Mouse (Mus musculus) liver, embryonic 11.5 days (tissue): Measurements from ENCODE around the gene Men1. TPM values are rescaled to one million over a fixed set of nuclear protein-coding genes. Genes with fewer than 3 reads are reported as not detected.

ENCODE experiments used
- ATAC-seq: fragments of 200-750 bp; cut with Nextera tagmentation; replicated peaks from 2 replicates; pipeline ENCODE4 v1.8.0; 2017; ENCODE audit warnings: moderate number of reproducible peaks, mild to moderate bottlenecking, moderate TSS enrichment, moderate library complexity; ENCODE audit not compliant: low FRiP score
- DNase-seq: peaks from one replicate; pipeline ENCODE4 v3.0.0-alpha.2; 2017; ENCODE audit warnings: low spot score
- H3K27ac ChIP-seq: fragments of 300-500 bp; sonication (generic); 2 replicates; pipeline ENCODE4 v1.5.1; 2014; ENCODE audit warnings: mild to moderate bottlenecking, low read depth, low read length, control low read depth
- H3K27me3 ChIP-seq: fragments of 300-500 bp; sonication (generic); replicated peaks from 2 replicates; pipeline ENCODE4 v1.6.1; 2014; ENCODE audit warnings: low read length, mixed read lengths; ENCODE audit not compliant: control insufficient read depth, insufficient read depth
- H3K36me3 ChIP-seq: fragments of 300-500 bp; sonication (generic); 2 replicates; pipeline ENCODE4 v1.6.1; 2014; ENCODE audit warnings: mild to moderate bottlenecking, low read length, moderate library complexity, mixed read lengths; ENCODE audit not compliant: control insufficient read depth, insufficient read depth
- H3K4me1 ChIP-seq: fragments of 300-500 bp; sonication (generic); replicated peaks from 2 replicates; pipeline ENCODE4 v1.6.1; 2014; ENCODE audit warnings: low read length, mixed read lengths; ENCODE audit not compliant: control insufficient read depth, insufficient read depth
- H3K4me2 ChIP-seq: fragments of 300-500 bp; sonication (generic); 2 replicates; pipeline ENCODE4 v1.6.1; 2014; ENCODE audit warnings: mild to moderate bottlenecking, control low read depth, moderate library complexity
- H3K4me3 ChIP-seq: fragments of 300-500 bp; sonication (generic); 2 replicates; pipeline ENCODE4 v1.5.1; 2014; ENCODE audit warnings: low read depth, low read length, control low read depth
- H3K9ac ChIP-seq: fragments of 300-500 bp; sonication (generic); 2 replicates; pipeline ENCODE4 v1.6.1; 2014; ENCODE audit warnings: low read depth, low read length, control low read depth
- H3K9me3 ChIP-seq: fragments of 300-500 bp; sonication (generic); 2 replicates; pipeline ENCODE4 v1.6.1; 2016; ENCODE audit warnings: low read length, inconsistent platforms, mixed read lengths; ENCODE audit not compliant: control insufficient read depth
- WGBS: fragments of 180-500 bp; shearing (Covaris S2); extraction: QIAGEN DNeasy Blood & Tissue Kit; methylation state at CpG from one replicate; pipeline ENCODE4 v1.1.7; 2014; 5-methylcytosine and 5-hydroxymethylcytosine counted together
- polyA plus RNA-seq: library from polyadenylated mRNA; unstranded; fragments of >200 nt; fragmentation: Nextera tagmentation; extraction: Ambion mirVana; gene quantifications from 2 replicates; pipeline ENCODE4 v1.2.1, GENCODE M21; 2014

Men1 gene
- polyA plus RNA-seq, 1 experiment from 2014 or later = 53.8 TPM

- 50% methylated on average over 15 of the region's 15 CpGs for WGBS
- H3K4me1 ChIP-seq = peaks cover 48% of the 10 kb centered on the region
- peak overlapping the region; percentile 82 for H3K9ac ChIP-seq
- ATAC-seq (peak; percentile 10; the same call in 1 of the 2 replicates), DNase-seq (no peak)
- H3K4me2 ChIP-seq = peak overlapping the region; percentile 98
- H3K27me3 ChIP-seq = no peaks in the 10 kb centered on the region
- H3K4me3 ChIP-seq = peak overlapping the region; percentile 82; the same call in 1 of the 2 replicates
- peaks cover 16% of the 10 kb centered on the region for H3K36me3 ChIP-seq
- H3K9me3 ChIP-seq = no peaks in the 10 kb centered on the region
- H3K27ac ChIP-seq = peak overlapping the region; percentile 54
Observed at GRCm38 (mm10) chr19:6339890-6340504, 5.2 kb downstream of the Men1 start.

DNA sequence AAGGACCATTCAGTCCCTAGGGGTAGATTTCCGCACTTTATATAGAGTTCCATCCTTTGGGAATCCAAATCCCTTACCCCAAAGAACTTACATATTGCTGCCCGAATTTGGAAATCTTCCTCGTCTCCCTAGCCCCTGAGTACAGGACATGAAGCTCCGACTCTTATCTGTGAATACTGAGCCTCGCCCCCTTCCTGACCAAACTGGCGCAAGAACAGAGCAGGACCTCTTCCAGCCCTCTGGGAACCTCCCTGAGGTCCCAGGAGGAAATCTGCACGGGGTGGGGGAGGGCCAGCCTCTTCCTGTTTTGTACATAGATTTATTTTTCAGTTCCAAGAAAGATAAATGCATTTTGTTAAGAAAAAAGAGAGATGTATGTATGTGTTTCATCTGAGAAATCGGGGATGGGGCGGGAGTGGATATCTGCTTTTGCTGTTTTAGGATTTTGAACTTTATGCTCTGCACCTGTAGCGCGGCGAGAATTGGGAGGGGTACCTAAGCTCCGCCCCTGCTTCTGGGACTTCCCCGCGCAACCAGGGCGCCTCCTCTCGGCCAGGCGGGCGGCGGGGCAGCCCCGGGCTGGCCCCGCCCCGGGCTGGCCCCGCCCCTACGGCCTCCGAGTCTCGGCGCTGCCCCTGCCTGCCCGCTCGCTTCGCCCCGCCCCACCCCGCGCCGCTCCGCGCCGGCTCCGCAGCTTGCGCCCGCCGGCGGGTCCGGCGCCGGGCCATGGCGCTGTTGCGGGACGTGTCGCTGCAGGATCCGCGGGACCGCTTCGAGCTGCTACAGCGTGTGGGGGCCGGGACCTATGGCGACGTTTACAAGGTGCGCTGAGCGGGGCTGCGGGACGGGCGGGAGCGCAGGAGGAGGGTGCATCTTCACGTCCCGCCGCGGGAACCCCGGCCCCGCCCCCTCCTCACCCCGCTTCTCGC, 6.0 kb downstream of the Men1 start, which contains the start of gene Map4k2:
Gene Map4k2, plus strand, starts transcription at position 612 of the 929 bp plus-strand sequence.
- DNase-seq (peak; percentile 86), ATAC-seq (peak; percentile 88)
- Histone ChIP-seq H3K27me3 (no peaks in the 10 kb centered on the region), H3K4me3 (peak within 1 kb of the TSS; percentile 82), H3K4me2 (peak within 1 kb of the TSS; percentile 98), H3K27ac (peak within 1 kb of the TSS; percentile 77), H3K9ac (peak within 1 kb of the TSS; percentile 82), H3K4me1 (peaks cover 46% of the 10 kb centered on the region), H3K9me3 (no peaks in the 10 kb centered on the region), H3K36me3 (peaks cover 18% of the 10 kb centered on the region)
- WGBS = 3% methylated on average over 68 of the region's 72 CpGs

- peaks cover 38% of the 10 kb centered on the region for H3K4me1 ChIP-seq
- ATAC-seq = no peak; the same call in 1 of the 2 replicates
- 10% methylated on average over 23 of the region's 23 CpGs for WGBS
Observed at GRCm38 (mm10) chr19:6341453-6342077, 6.8 kb downstream of the Men1 start.

DNA sequence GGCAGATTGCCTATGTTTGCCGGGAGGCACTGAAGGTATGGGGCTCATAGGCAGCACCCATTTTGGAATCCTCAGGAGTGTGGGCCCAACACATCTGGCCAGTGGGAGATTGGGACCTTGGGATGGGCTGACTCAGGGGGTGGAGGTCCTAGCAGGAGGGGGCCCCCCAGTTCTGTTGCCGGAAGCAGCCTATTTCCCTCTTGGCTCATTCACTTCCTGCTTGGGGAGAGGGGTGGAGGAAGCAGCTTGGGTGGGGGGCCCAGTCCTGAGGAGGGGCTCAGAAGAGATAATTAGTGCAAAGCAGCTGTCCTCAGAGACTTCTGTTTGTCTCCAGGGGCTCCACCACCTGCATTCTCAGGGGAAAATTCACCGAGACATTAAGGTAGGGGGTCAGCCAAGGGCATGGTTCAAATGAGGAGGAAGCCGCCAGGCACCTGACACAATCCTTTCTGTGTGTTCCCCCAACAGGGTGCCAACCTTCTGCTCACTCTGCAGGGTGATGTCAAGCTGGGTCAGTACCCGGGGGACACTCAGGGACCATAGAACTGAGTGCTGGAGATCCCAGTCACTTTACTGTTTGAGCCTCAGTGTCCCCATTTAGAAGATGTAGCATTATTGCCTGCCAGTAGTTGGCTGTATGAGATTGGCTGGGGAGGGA, 7.6 kb downstream of the Men1 start:
- ATAC-seq = no peak
- no peak for DNase-seq
- WGBS = 59% methylated on average over 5 of the region's 5 CpGs
- no peaks in the 10 kb centered on the region for H3K27me3 ChIP-seq
- no peaks in the 10 kb centered on the region for H3K9me3 ChIP-seq
- no peak overlapping the region for H3K27ac ChIP-seq
- H3K4me3 ChIP-seq = peak overlapping the region; percentile 82
- peaks cover 34% of the 10 kb centered on the region for H3K4me1 ChIP-seq
- H3K36me3 ChIP-seq = peaks cover 20% of the 10 kb centered on the region
- H3K4me2 ChIP-seq = peak overlapping the region; percentile 98
- no peak overlapping the region; the same call in 1 of the 2 replicates for H3K9ac ChIP-seq

More at GRCm38 (mm10) chr19:6341453-6342077, 6.8 kb downstream of the Men1 start:
- Histone ChIP-seq H3K4me3 (peak overlapping the region; percentile 82), H3K9ac (peak overlapping the region; percentile 82), H3K27ac (peak overlapping the region; percentile 77), H3K4me2 (peak overlapping the region; percentile 98), H3K36me3 (peaks cover 20% of the 10 kb centered on the region), H3K27me3 (no peaks in the 10 kb centered on the region), H3K9me3 (no peaks in the 10 kb centered on the region)
- no peak for DNase-seq

GRCm38 (mm10) chr19:6343066-6343925, 8.5 kb downstream of the Men1 start:
- Histone ChIP-seq H3K36me3 (peaks cover 17% of the 10 kb centered on the region), H3K9ac (no peak overlapping the region), H3K9me3 (no peaks in the 10 kb centered on the region), H3K4me3 (no peak overlapping the region), H3K4me2 (peak overlapping the region; percentile 22; the same call in 1 of the 2 replicates), H3K27me3 (no peaks in the 10 kb centered on the region), H3K4me1 (peaks cover 34% of the 10 kb centered on the region), H3K27ac (no peak overlapping the region)
- WGBS = 73% methylated on average over 19 of the region's 19 CpGs
- DNase-seq (no peak), ATAC-seq (no peak)

- DNase-seq (no peak), ATAC-seq (no peak)
- 85% methylated on average over 5 of the region's 5 CpGs for WGBS
- Histone ChIP-seq H3K27ac (no peak overlapping the region), H3K36me3 (peaks cover 11% of the 10 kb centered on the region), H3K4me2 (no peak overlapping the region), H3K4me1 (peaks cover 41% of the 10 kb centered on the region), H3K4me3 (no peak overlapping the region), H3K9ac (no peak overlapping the region), H3K27me3 (no peaks in the 10 kb centered on the region), H3K9me3 (no peaks in the 10 kb centered on the region)
Observed at GRCm38 (mm10) chr19:6343996-6344395, 9.2 kb downstream of the Men1 start.

GRCm38 (mm10) chr19:6346023-6346422, 11.2 kb downstream of the Men1 start:
- DNase-seq (no peak), ATAC-seq (no peak)
- Histone ChIP-seq H3K27ac (no peak overlapping the region), H3K27me3 (no peaks in the 10 kb centered on the region), H3K9me3 (no peaks in the 10 kb centered on the region), H3K4me3 (no peak overlapping the region), H3K4me1 (peaks cover 35% of the 10 kb centered on the region), H3K4me2 (no peak overlapping the region), H3K9ac (no peak overlapping the region), H3K36me3 (peaks cover 4% of the 10 kb centered on the region; the same call in 1 of the 2 replicates)
- WGBS = 88% methylated on average over 4 of the region's 5 CpGs
